Mouse (Mus musculus) C3H10T1/2 (cell line): Measurements from ENCODE around the gene Barx2. TPM values are rescaled to one million over a fixed set of nuclear protein-coding genes. Genes with fewer than 3 reads are reported as not detected.

ENCODE experiments used
- polyA plus RNA-seq, 2 experiments: library from polyadenylated mRNA; unstranded; fragments of >200 nt; fragmentation: generic; extraction: Trizol; gene quantifications; one replicate each; pipeline ENCODE4 v1.2.1; 2012; ENCODE audit warnings: missing spikeins in 2 of 2

Gene Barx2
- polyA plus RNA-seq = under 1 TPM in 1 of 2 experiments, not detected in 1; 0.04 TPM

DNA sequence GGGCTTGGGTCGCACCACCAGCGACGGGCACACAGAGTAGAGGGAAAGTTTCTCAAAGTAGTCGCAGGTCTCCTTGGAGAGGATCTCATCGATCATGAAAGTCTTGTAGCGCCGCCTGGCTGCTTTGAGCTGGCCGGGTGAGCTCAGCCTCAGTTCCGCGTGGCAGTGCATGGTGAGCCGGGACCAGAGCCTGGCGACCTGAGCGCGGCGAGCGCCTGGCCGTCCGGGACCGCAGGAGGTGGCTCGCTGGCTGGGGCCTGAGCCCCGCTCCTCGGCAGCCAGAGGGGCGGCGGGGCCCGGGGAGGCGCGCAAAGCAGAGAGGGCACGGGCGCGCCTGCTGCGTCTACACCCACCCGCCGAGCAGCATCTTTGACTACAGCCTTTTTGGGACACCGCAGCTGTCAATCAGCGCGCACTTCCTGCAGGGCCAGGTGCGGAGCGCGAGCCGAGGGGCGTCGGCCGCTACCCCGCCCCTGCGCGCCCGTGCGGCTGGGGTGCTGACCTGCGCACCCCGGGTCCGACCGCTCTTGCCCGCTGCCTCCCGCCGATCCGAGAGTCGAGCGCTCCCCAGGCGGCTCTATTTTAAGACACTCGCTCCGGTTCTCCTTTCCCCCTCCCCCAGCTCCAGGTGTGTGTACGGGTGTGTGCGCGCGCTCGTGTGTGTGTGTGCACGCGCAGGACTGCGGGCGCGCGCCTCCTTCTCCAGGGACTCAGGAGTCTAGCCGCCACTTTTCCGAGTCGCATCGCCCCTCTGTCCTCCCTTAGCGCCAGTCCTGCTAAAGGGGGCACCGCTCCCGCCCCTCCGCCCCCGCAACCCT, at the start of gene Barx2:
Gene Barx2 (minus strand): TSS at position 542 of the 818 bp plus-strand sequence.

Other genes starting within 250 kb of the Barx2 start
- 1 to 10 TPM in 1 of 2 experiments, under 1 TPM in 1; 0.32 to 3.1 TPM for gene Arhgap32, start 202.7 kb upstream of the Barx2 start, polyA plus RNA-seq